In the genomic region with DNA sequence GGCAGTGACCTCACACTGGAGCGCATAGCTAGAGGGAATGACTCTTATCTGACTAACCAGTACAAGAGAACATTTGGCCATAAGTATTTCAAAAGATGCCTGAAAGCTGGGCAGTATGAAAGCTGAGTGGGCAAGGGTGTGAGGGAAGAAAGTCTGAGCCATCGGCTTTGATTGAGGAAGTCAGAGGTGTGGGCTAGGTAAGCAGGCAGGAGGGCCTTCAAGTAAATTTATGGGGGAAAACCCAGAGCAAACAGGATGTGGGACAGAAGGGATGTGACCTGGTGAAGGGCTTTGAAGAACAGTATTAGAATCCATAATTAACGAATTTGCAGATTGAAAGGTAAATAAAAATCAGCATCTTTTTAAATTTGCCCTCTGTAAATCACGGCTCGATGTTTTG, we compare ENCODE assay signal across 16 mouse cellular contexts.
"Had no signal": no experiment of that assay in that cellular context is flagged by ENCODE, and none has a peak within 500 bp of the region (broad histone marks: within the 10 kb centered on the region; RNA-seq: fewer than 3 reads in every experiment).

No protein-coding gene starts in this region.

- DNase-seq: liver, postnatal 0 days; lung, embryonic 14.5 days; lung, postnatal 10 days; right cerebral cortex, postnatal 14 days; spleen, adult 18-20 months; thymus, adult 2 months; thymus, postnatal 25 days; thymus, postnatal 4 days had no signal

- H3K4me1 ChIP-seq: megakaryocyte, embryonic 14.5 days; midbrain, embryonic 13.5 days; midbrain, embryonic 15.5 days; neural tube, embryonic 12.5 days; stomach, embryonic 15.5 days had no signal

- H3K36me3 ChIP-seq: midbrain, embryonic 13.5 days; midbrain, embryonic 15.5 days; neural tube, embryonic 12.5 days; stomach, embryonic 15.5 days had no signal

- H3K9me3 ChIP-seq: midbrain, embryonic 13.5 days; midbrain, embryonic 15.5 days; neural tube, embryonic 12.5 days; stomach, embryonic 15.5 days had no signal

- ATAC-seq: liver, postnatal 0 days; midbrain, embryonic 13.5 days; midbrain, embryonic 15.5 days had no signal

- H3K27me3 ChIP-seq: neural tube, embryonic 12.5 days had no signal

- H3K9ac ChIP-seq: liver, postnatal 0 days; lung, embryonic 14.5 days; midbrain, embryonic 13.5 days; midbrain, embryonic 15.5 days; neural tube, embryonic 12.5 days; stomach, embryonic 15.5 days had no signal

- H3K27ac ChIP-seq: macrophage; midbrain, embryonic 13.5 days; midbrain, embryonic 15.5 days; neural tube, embryonic 12.5 days; stomach, embryonic 15.5 days; stomach, postnatal 0 days had no signal

- H3K4me2 ChIP-seq: lung, embryonic 14.5 days; midbrain, embryonic 11.5 days; midbrain, embryonic 13.5 days; midbrain, embryonic 15.5 days; neural tube, embryonic 12.5 days; stomach, embryonic 15.5 days had no signal

- H3K4me3 ChIP-seq: megakaryocyte, embryonic 14.5 days; midbrain, embryonic 13.5 days; midbrain, embryonic 15.5 days; neural tube, embryonic 12.5 days; stomach, embryonic 15.5 days had no signal
